Mouse (Mus musculus): ENCODE measurements around the gene Pitpnm2. TPM values are rescaled to one million over a fixed set of nuclear protein-coding genes. Genes with fewer than 3 reads are reported as not detected.
A peak's percentile ranks its signal among the peaks of the same experiment; 100 is the strongest.

Pitpnm2 gene
- total and polyA plus RNA-seq, 3 experiments, result 37.7 to 40.1 (median 40.1) TPM

DNA sequence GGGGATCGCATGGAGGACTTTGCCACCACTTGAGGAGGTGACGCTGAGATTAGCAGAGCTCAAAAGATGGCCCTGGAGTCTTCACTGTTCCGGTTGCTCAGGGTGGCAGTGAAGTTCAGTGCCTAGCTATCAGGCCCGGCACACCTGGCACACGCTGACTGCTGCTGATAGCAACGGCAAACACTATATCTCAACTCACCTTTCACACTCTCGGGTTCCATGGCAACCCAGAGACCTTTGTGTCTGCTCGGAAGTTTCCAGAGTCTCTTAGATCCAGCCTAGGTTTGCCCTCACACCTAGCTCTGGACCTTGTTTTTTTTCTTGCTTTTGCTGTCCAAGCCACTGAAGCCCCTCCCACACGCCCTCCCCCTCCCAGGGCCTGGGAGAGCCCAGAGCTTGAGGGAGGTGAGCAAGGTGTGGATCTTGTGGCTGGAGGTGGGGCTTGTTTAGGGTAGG, 157.6 kb downstream of the Pitpnm2 start:
- no peaks in the 10 kb centered on the region for H3K36me3 ChIP-seq (ENCODE audit: control insufficient read depth, insufficient read depth, low read length)
- H3K27ac ChIP-seq, result no peak overlapping the region
- DNase-seq, result no peak
- peaks cover 2% of the 10 kb centered on the region; the same call in 1 of the 2 replicates for H3K4me1 ChIP-seq (ENCODE audit: control insufficient read depth, insufficient read depth, low read length)
- intact Hi-C loops (cut with DNase I), result no loop called here
- WGBS, result 64% methylated on average over 9 of the region's 9 CpGs
- no peaks in the 10 kb centered on the region for H3K79me2 ChIP-seq (replicated peaks; ENCODE audit: control insufficient read depth, insufficient read depth, low read length)
- TF ChIP-seq CTCF (IDR thresholded peaks at IDR 0.05), result no peak
- TF ChIP-seq POLR2A (IDR thresholded peaks at IDR 0.05; ENCODE audit: insufficient read depth, low read depth, low read length), result no peak
- no peak for TF ChIP-seq EP300 (IDR thresholded peaks at IDR 0.05; ENCODE audit: insufficient read depth, low read depth, low read length)
- H3K9ac ChIP-seq (ENCODE audit: low read depth, low read length), result no peak overlapping the region
- no peaks in the 10 kb centered on the region for H3K27me3 ChIP-seq (ENCODE audit: control insufficient read depth, insufficient read depth, low read length)
- no peak overlapping the region for H3K4me3 ChIP-seq

DNA sequence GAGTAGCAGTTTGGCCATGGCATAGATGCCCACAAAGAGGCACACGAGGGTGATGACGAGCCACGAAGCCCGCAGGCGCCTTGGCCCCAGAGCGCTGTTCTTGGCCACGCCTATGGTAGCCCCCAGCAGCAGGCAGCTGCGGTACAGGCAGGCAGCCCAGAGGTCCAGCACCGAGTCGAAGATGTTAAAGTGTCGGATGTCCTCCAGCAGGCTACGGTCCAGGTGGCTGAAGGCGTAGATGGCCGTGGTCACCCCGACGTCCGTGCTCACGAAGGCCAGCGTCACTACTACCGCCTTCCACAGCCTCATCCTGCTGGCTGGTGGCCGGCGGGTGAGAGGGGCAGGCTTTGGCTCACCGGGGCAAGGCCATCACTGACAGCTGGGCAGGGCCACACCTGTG, 159.7 kb downstream of the Pitpnm2 start:
- Histone ChIP-seq H3K27me3 (ENCODE audit: control insufficient read depth, insufficient read depth, low read length) (no peaks in the 10 kb centered on the region), H3K27ac (no peak overlapping the region), H3K4me3 (no peak overlapping the region), H3K4me1 (ENCODE audit: control insufficient read depth, insufficient read depth, low read length) (peaks cover 2% of the 10 kb centered on the region; the same call in 1 of the 2 replicates), H3K36me3 (ENCODE audit: control insufficient read depth, insufficient read depth, low read length) (no peaks in the 10 kb centered on the region), H3K9ac (ENCODE audit: low read depth, low read length) (no peak overlapping the region), H3K79me2 (replicated peaks; ENCODE audit: control insufficient read depth, insufficient read depth, low read length) (no peaks in the 10 kb centered on the region)
- no peak for TF ChIP-seq CTCF (IDR thresholded peaks at IDR 0.05)
- no peak for TF ChIP-seq EP300 (IDR thresholded peaks at IDR 0.05; ENCODE audit: insufficient read depth, low read depth, low read length)
- no peak for TF ChIP-seq POLR2A (IDR thresholded peaks at IDR 0.05; ENCODE audit: insufficient read depth, low read depth, low read length)
- WGBS, result 84% methylated on average over 23 of the region's 23 CpGs
- no peak for DNase-seq
- intact Hi-C loops (cut with DNase I), result no loop called here

DNA sequence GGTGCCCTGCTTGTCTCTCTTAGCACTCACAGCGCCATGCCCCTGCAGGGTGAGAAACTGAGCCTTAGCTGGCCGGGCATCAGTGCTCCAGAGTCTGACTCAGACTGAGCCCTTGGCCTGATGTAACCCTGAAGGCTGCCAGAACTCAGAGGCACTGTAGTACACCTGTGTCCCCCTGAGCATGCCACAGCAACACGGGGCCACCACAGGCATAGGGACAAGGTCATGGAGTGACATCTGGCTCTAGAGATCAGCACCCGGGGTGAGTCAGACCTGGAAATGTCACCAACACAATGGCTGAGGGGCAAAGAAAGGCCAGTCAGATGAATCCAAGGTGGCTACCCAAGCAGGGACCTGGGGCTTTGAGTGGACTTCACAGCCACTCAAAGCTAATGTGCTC, 162.7 kb downstream of the Pitpnm2 start:
- DNase-seq, result no peak
- 63% methylated on average over 4 of the region's 4 CpGs for WGBS
- Histone ChIP-seq H3K27me3 (ENCODE audit: control insufficient read depth, insufficient read depth, low read length) (no peaks in the 10 kb centered on the region), H3K79me2 (replicated peaks; ENCODE audit: control insufficient read depth, insufficient read depth, low read length) (no peaks in the 10 kb centered on the region), H3K9ac (ENCODE audit: low read depth, low read length) (no peak overlapping the region), H3K4me3 (no peak overlapping the region), H3K4me1 (ENCODE audit: control insufficient read depth, insufficient read depth, low read length) (no peaks in the 10 kb centered on the region), H3K27ac (no peak overlapping the region), H3K36me3 (ENCODE audit: control insufficient read depth, insufficient read depth, low read length) (no peaks in the 10 kb centered on the region)
- no peak for TF ChIP-seq CTCF (IDR thresholded peaks at IDR 0.05)
- TF ChIP-seq EP300 (IDR thresholded peaks at IDR 0.05; ENCODE audit: insufficient read depth, low read depth, low read length), result no peak
- TF ChIP-seq POLR2A (IDR thresholded peaks at IDR 0.05; ENCODE audit: insufficient read depth, low read depth, low read length), result no peak
- intact Hi-C loops (cut with DNase I), result no loop called here

DNA sequence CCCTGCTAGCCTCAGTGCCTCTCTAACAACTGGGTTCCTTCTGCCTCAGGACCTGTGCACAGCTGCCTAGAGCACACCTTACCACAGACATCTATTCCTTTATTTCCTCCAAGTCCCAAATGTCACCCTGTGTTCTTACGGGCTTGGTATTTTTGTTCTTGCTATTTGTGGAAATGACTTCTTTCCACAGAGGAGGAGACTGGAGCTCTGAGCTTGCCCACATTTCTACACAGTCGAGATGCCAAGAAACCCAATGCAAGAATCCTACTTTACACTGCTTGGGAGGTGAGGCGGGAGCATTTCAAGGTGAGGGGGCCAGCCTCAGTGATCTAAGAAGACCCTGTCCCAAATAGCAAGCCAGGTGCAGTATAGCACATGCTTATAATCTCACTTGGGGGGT, 164.0 kb downstream of the Pitpnm2 start:
- no peak overlapping the region for H3K27ac ChIP-seq
- H3K79me2 ChIP-seq (replicated peaks; ENCODE audit: control insufficient read depth, insufficient read depth, low read length), result no peaks in the 10 kb centered on the region
- intact Hi-C loops (cut with DNase I), result loop anchor here (1.0 to 2.0 kb wide), 2 partner anchors 84 to 139 kb away; no protein-coding TSS in a partner anchor
- H3K4me3 ChIP-seq, result no peak overlapping the region
- TF ChIP-seq CTCF (IDR thresholded peaks at IDR 0.05) (no peak), EP300 (IDR thresholded peaks at IDR 0.05; ENCODE audit: insufficient read depth, low read depth, low read length) (no peak), POLR2A (IDR thresholded peaks at IDR 0.05; ENCODE audit: insufficient read depth, low read depth, low read length) (no peak)
- WGBS, result 58% methylated on average over 3 of the region's 3 CpGs
- no peak for DNase-seq
- no peak overlapping the region for H3K9ac ChIP-seq (ENCODE audit: low read depth, low read length)
- no peaks in the 10 kb centered on the region for H3K27me3 ChIP-seq (ENCODE audit: control insufficient read depth, insufficient read depth, low read length)
- no peaks in the 10 kb centered on the region for H3K36me3 ChIP-seq (ENCODE audit: control insufficient read depth, insufficient read depth, low read length)
- no peaks in the 10 kb centered on the region for H3K4me1 ChIP-seq (ENCODE audit: control insufficient read depth, insufficient read depth, low read length)

GRCm38 (mm10) chr5:124084588-124085173, 164.9 kb downstream of the Pitpnm2 start:
- TF ChIP-seq CTCF (IDR thresholded peaks at IDR 0.05) (no peak; the same call in 1 of the 2 replicates), EP300 (IDR thresholded peaks at IDR 0.05; ENCODE audit: insufficient read depth, low read depth, low read length) (peak; percentile 99)
- Histone ChIP-seq H3K4me1 (ENCODE audit: control insufficient read depth, insufficient read depth, low read length) (no peaks in the 10 kb centered on the region), H3K79me2 (replicated peaks; ENCODE audit: control insufficient read depth, insufficient read depth, low read length) (no peaks in the 10 kb centered on the region), H3K4me3 (no peak overlapping the region), H3K36me3 (ENCODE audit: control insufficient read depth, insufficient read depth, low read length) (no peaks in the 10 kb centered on the region), H3K27ac (no peak overlapping the region), H3K27me3 (ENCODE audit: control insufficient read depth, insufficient read depth, low read length) (no peaks in the 10 kb centered on the region), H3K9ac (ENCODE audit: low read depth, low read length) (no peak overlapping the region)
- DNase-seq, result peak; percentile 81 to 88
- WGBS, result 41% methylated on average over 11 of the region's 11 CpGs
- intact Hi-C loops (cut with DNase I), result loop anchor here (1.0 to 5.0 kb wide), 3 partner anchors 37 to 138 kb away; no protein-coding TSS in a partner anchor

GRCm38 (mm10) chr5:124083850-124084587, 165.5 kb downstream of the Pitpnm2 start:
- intact Hi-C loops (cut with DNase I), result loop anchor here (2.0 to 5.0 kb wide), 2 partner anchors 37 to 137 kb away; no protein-coding TSS in a partner anchor
- Histone ChIP-seq H3K27ac (no peak overlapping the region), H3K79me2 (replicated peaks; ENCODE audit: control insufficient read depth, insufficient read depth, low read length) (no peaks in the 10 kb centered on the region), H3K4me3 (no peak overlapping the region), H3K27me3 (ENCODE audit: control insufficient read depth, insufficient read depth, low read length) (no peaks in the 10 kb centered on the region), H3K9ac (ENCODE audit: low read depth, low read length) (no peak overlapping the region), H3K36me3 (ENCODE audit: control insufficient read depth, insufficient read depth, low read length) (no peaks in the 10 kb centered on the region), H3K4me1 (ENCODE audit: control insufficient read depth, insufficient read depth, low read length) (no peaks in the 10 kb centered on the region)
- no peak for DNase-seq
- 86% methylated on average over 14 of the region's 14 CpGs for WGBS
- TF ChIP-seq POLR2A (IDR thresholded peaks at IDR 0.05; ENCODE audit: insufficient read depth, low read depth, low read length), result no peak
- TF ChIP-seq EP300 (IDR thresholded peaks at IDR 0.05; ENCODE audit: insufficient read depth, low read depth, low read length), result no peak
- TF ChIP-seq CTCF (IDR thresholded peaks at IDR 0.05), result no peak
